Mouse (Mus musculus) MEL (cell line): ENCODE results near the gene Zfp821. TPM values are rescaled to one million over a fixed set of nuclear protein-coding genes. Genes with fewer than 3 reads are reported as not detected.
A peak's percentile ranks its signal among the peaks of the same experiment; 100 is the strongest.

Experiments
- DNase-seq: peaks from one replicate; pipeline ENCODE4 v3.0.0; 2011; ENCODE audit warnings: low read depth, low spot score
- H3K27ac ChIP-seq: 2 replicates; pipeline ENCODE4 v1.5.1; 2012; ENCODE audit warnings: low read depth, mild to moderate bottlenecking, control low read depth, low read length, moderate library complexity; ENCODE audit not compliant: control insufficient read depth
- H3K27me3 ChIP-seq, 2 experiments: fragments of 150-350 bp in 1 of 2; sonication (generic) in 1 of 2; 2 replicates each; pipeline ENCODE4 v1.6.1; 2012; ENCODE audit warnings: low read length in 2 of 2, mild to moderate bottlenecking in 2 of 2, improper control_type of control experiment in 1 of 2, moderate library complexity in 1 of 2; ENCODE audit not compliant: insufficient read depth in 2 of 2, control insufficient read depth in 1 of 2
- H3K36me3 ChIP-seq, 2 experiments: 2 replicates each; pipeline ENCODE4 v1.6.1; 2012 to 2014; ENCODE audit warnings: low read length in 2 of 2, improper control_type of control experiment in 1 of 2, inconsistent platforms in 1 of 2, mild to moderate bottlenecking in 1 of 2; ENCODE audit not compliant: insufficient read depth in 2 of 2, control insufficient read depth in 1 of 2
- H3K4me1 ChIP-seq, 2 experiments: fragments of 150-350 bp in 1 of 2; sonication (generic) in 1 of 2; 2 replicates each; pipeline ENCODE4 v1.6.1; 2012; ENCODE audit warnings: low read length in 2 of 2, improper control_type of control experiment in 1 of 2, mild to moderate bottlenecking in 1 of 2; ENCODE audit not compliant: insufficient read depth in 2 of 2, control insufficient read depth in 1 of 2
- H3K4me3 ChIP-seq, 2 experiments: fragments of 150-350 bp in 1 of 2; sonication (generic) in 1 of 2; 2 replicates each; pipeline ENCODE4 v1.5.1; 2012; ENCODE audit warnings: low read depth in 2 of 2, low read length in 2 of 2, mild to moderate bottlenecking in 2 of 2, moderate library complexity in 2 of 2, control low read depth in 1 of 2, improper control_type of control experiment in 1 of 2; ENCODE audit not compliant: control insufficient read depth in 1 of 2, insufficient read depth in 1 of 2
- H3K79me2 ChIP-seq: 2 replicates; pipeline ENCODE4 v1.6.1; 2012; ENCODE audit warnings: mild to moderate bottlenecking, low read length, moderate library complexity; ENCODE audit not compliant: control insufficient read depth, poor library complexity, insufficient read depth
- H3K9ac ChIP-seq: 2 replicates; pipeline ENCODE4 v1.6.1; 2012; ENCODE audit warnings: low read depth, mild to moderate bottlenecking, control low read depth, low read length, moderate library complexity; ENCODE audit not compliant: control insufficient read depth, poor library complexity, severe bottlenecking
- H3K9me3 ChIP-seq: fragments of 150-350 bp; sonication (generic); replicated peaks from 2 replicates; pipeline ENCODE4 v1.6.1; 2012; ENCODE audit warnings: mild to moderate bottlenecking, low read length, improper control_type of control experiment, moderate library complexity; ENCODE audit not compliant: insufficient read depth
- BHLHE40 ChIP-seq: IDR thresholded peaks from 2 replicates; pipeline ENCODE4 v1.6.1; 2012; ENCODE audit warnings: low read depth, mild to moderate bottlenecking, inconsistent platforms, low read length, improper control_type of control experiment, borderline replicate concordance
- CHD1 ChIP-seq: IDR thresholded peaks from 2 replicates; pipeline ENCODE4 v1.6.1; 2012; ENCODE audit warnings: low read depth, mild to moderate bottlenecking, inconsistent platforms, low read length, improper control_type of control experiment
- CTCF ChIP-seq, 3 experiments: IDR thresholded peaks in 2 of 3; conservative IDR thresholded peaks in 1 of 3; 2 replicates each; pipeline ENCODE4 v1.5.1; 2011 to 2012; ENCODE audit warnings: low read length in 3 of 3, low read depth in 2 of 3, mild to moderate bottlenecking in 2 of 3, improper control_type of control experiment in 1 of 3, inconsistent platforms in 1 of 3, mixed read lengths in 1 of 3, moderate library complexity in 1 of 3; ENCODE audit not compliant: control insufficient read depth in 1 of 3, insufficient read depth in 1 of 3, poor library complexity in 1 of 3, severe bottlenecking in 1 of 3
- E2F4 ChIP-seq: IDR thresholded peaks from 2 replicates; pipeline ENCODE4 v1.6.1; 2011; ENCODE audit warnings: low read depth, low read length, improper control_type of control experiment, borderline replicate concordance
- ELF1 ChIP-seq: IDR thresholded peaks from 2 replicates; pipeline ENCODE4 v1.6.1; 2014; ENCODE audit warnings: low read depth, mild to moderate bottlenecking, inconsistent platforms, low read length, improper control_type of control experiment, moderate library complexity
- EP300 ChIP-seq, 2 experiments: IDR thresholded peaks; 2 replicates each; pipeline ENCODE4 v1.6.1; 2011; ENCODE audit warnings: improper control_type of control experiment in 2 of 2, low read length in 2 of 2, low read depth in 1 of 2, mild to moderate bottlenecking in 1 of 2
- ETS1 ChIP-seq: IDR thresholded peaks from 2 replicates; pipeline ENCODE4 v1.6.1; 2012; ENCODE audit warnings: low read depth, mild to moderate bottlenecking, inconsistent platforms, low read length, improper control_type of control experiment, moderate library complexity
- GABPA ChIP-seq: IDR thresholded peaks from 2 replicates; pipeline ENCODE4 v1.6.1; 2012; ENCODE audit warnings: low read depth, mild to moderate bottlenecking, inconsistent platforms, low read length, improper control_type of control experiment, moderate library complexity
- HCFC1 ChIP-seq: IDR thresholded peaks from 2 replicates; pipeline ENCODE4 v1.6.1; 2012; ENCODE audit warnings: low read depth, mild to moderate bottlenecking, inconsistent platforms, low read length, improper control_type of control experiment, moderate library complexity
- JUND ChIP-seq: IDR thresholded peaks from 2 replicates; pipeline ENCODE4 v1.6.1; 2011; ENCODE audit warnings: low read depth, mild to moderate bottlenecking, improper control_type of control experiment, low read length
- KAT2A ChIP-seq: conservative IDR thresholded peaks from 2 replicates; pipeline ENCODE4 v1.6.1; 2012; ENCODE audit warnings: low read depth, low read length, improper control_type of control experiment, inconsistent platforms
- MAX ChIP-seq: IDR thresholded peaks from 2 replicates; pipeline ENCODE4 v1.6.1; 2011; ENCODE audit warnings: low read length, improper control_type of control experiment
- MEF2A ChIP-seq: IDR thresholded peaks from 2 replicates; pipeline ENCODE4 v1.6.1; 2014; ENCODE audit warnings: low read depth, mild to moderate bottlenecking, inconsistent platforms, low read length, improper control_type of control experiment; ENCODE audit not compliant: poor library complexity, insufficient replicate concordance, severe bottlenecking; ENCODE audit errors: extremely low read depth
- MXI1 ChIP-seq: IDR thresholded peaks from 2 replicates; pipeline ENCODE4 v1.6.1; 2011; ENCODE audit warnings: mild to moderate bottlenecking, low read depth, low read length, improper control_type of control experiment
- MYC ChIP-seq: IDR thresholded peaks from 2 replicates; pipeline ENCODE4 v1.6.1; 2011; ENCODE audit warnings: low read depth, mild to moderate bottlenecking, low read length, improper control_type of control experiment, moderate library complexity
- NELFE ChIP-seq: IDR thresholded peaks from 2 replicates; pipeline ENCODE4 v1.6.1; 2011; ENCODE audit warnings: low read depth, low read length, improper control_type of control experiment
- NRF1 ChIP-seq: IDR thresholded peaks from 2 replicates; pipeline ENCODE4 v1.6.1; 2014; ENCODE audit warnings: low read depth, mild to moderate bottlenecking, inconsistent platforms, low read length, improper control_type of control experiment, moderate library complexity; ENCODE audit not compliant: poor library complexity, insufficient read depth, severe bottlenecking
- POLR2A ChIP-seq, 2 experiments: IDR thresholded peaks; 2 replicates each; pipeline ENCODE4 v1.6.1; 2011 to 2012; ENCODE audit warnings: low read length in 2 of 2, mild to moderate bottlenecking in 2 of 2, control low read depth in 1 of 2, improper control_type of control experiment in 1 of 2, low read depth in 1 of 2, moderate library complexity in 1 of 2; ENCODE audit not compliant: control insufficient read depth in 1 of 2, insufficient read depth in 1 of 2, poor library complexity in 1 of 2
- POLR2AphosphoS2 ChIP-seq: IDR thresholded peaks from 2 replicates; pipeline ENCODE4 v1.6.1; 2011; ENCODE audit warnings: low read length, improper control_type of control experiment
- POLR2AphosphoS5 ChIP-seq: IDR thresholded peaks from 2 replicates; pipeline ENCODE4 v1.6.1; 2012; ENCODE audit warnings: low read depth, borderline replicate concordance, mild to moderate bottlenecking, inconsistent platforms, low read length, moderate library complexity, mixed read lengths
- RAD21 ChIP-seq: IDR thresholded peaks from 2 replicates; pipeline ENCODE4 v1.6.1; 2011; ENCODE audit warnings: mild to moderate bottlenecking, low read depth, low read length, improper control_type of control experiment
- RCOR1 ChIP-seq: IDR thresholded peaks from 2 replicates; pipeline ENCODE4 v1.6.1; 2012; ENCODE audit warnings: low read depth, mild to moderate bottlenecking, inconsistent platforms, low read length, improper control_type of control experiment
- SIN3A ChIP-seq: IDR thresholded peaks from 2 replicates; pipeline ENCODE4 v1.6.1; 2012; ENCODE audit warnings: low read length, improper control_type of control experiment, inconsistent platforms
- SMC3 ChIP-seq: IDR thresholded peaks from 2 replicates; pipeline ENCODE4 v1.6.1; 2011; ENCODE audit warnings: low read depth, low read length, improper control_type of control experiment
- TAL1 ChIP-seq: IDR thresholded peaks from 2 replicates; pipeline ENCODE4 v1.6.1; 2012; ENCODE audit warnings: mild to moderate bottlenecking, inconsistent platforms, low read length, moderate library complexity, mixed read lengths
- TBP ChIP-seq: IDR thresholded peaks from 2 replicates; pipeline ENCODE4 v1.8.0; 2011; ENCODE audit warnings: low read depth, low read length, improper control_type of control experiment
- USF2 ChIP-seq, 2 experiments: IDR thresholded peaks; 2 replicates each; pipeline ENCODE4 v1.6.1; 2011 to 2012; ENCODE audit warnings: improper control_type of control experiment in 2 of 2, low read length in 2 of 2, borderline replicate concordance in 1 of 2, inconsistent platforms in 1 of 2, low read depth in 1 of 2, mild to moderate bottlenecking in 1 of 2; ENCODE audit not compliant: insufficient read depth in 1 of 2
- ZNF384 ChIP-seq: IDR thresholded peaks from 2 replicates; pipeline ENCODE4 v1.6.1; 2012; ENCODE audit warnings: low read depth, mild to moderate bottlenecking, inconsistent platforms, low read length, improper control_type of control experiment
- polyA plus RNA-seq, 2 experiments: library from polyadenylated mRNA; stranded (reverse) in 1 of 2; unstranded in 1 of 2; fragments of >175 nt in 1 of 2; fragments of >200 nt in 1 of 2; gene quantifications; 2 replicates each; pipeline versions ENCODE4 v1.2.1 to v1.2.4; 2012; ENCODE audit warnings: low replicate concordance in 2 of 2, low read depth in 1 of 2; ENCODE audit not compliant: insufficient read length in 2 of 2, insufficient read depth in 1 of 2, missing spikeins in 1 of 2
- total RNA-seq: library from RNA; depleted of rRNA; stranded (reverse); fragments of 300-350 nt; gene quantifications from 2 replicates; pipeline ENCODE4 v1.2.3, GENCODE M21; 2012

Gene Zfp821
- total and polyA plus RNA-seq, 3 experiments = 5.2 to 10.1 TPM; not detected in 1

DNA sequence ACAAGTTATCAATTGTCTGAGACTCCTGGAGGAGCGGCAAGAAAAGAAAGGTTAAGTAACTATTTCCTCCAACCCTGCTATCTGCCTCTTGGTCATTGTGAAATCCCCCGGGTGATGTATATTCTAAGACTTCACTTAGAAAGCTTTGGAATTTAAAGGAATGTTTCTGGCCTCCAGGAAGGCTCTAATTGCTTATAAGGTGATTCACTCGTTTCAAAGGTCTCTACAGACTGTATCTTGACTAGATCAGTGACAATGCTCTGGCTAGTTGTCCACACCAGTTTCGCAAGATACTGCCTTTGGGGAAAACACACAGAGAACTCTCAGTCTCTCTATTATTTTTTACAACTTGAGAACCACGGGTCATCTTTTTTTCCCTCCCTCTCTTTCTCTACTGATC is 44.9 kb downstream of the Zfp821 start:
- Histone ChIP-seq H3K9me3 (no peaks in the 10 kb centered on the region), H3K79me2 (no peaks in the 10 kb centered on the region), H3K4me1 (peaks cover 0 to 7% of the 10 kb centered on the region in 2 experiments; a peak in 2 of 4 replicates), H3K36me3 (peaks cover 0 to 6% of the 10 kb centered on the region in 2 experiments; a peak in 2 of 4 replicates), H3K27me3 (no peaks in the 10 kb centered on the region), H3K4me3 (peak overlapping the region; percentile 20 to 21; a peak in 2 of 4 replicates), H3K27ac (peak overlapping the region; percentile 61; the same call in 1 of the 2 replicates), H3K9ac (no peak overlapping the region)
- no peak for TF ChIP-seq NRF1
- no peak for TF ChIP-seq BHLHE40
- no peak for TF ChIP-seq JUND
- TF ChIP-seq SIN3A = no peak
- no peak for TF ChIP-seq E2F4
- no peak for TF ChIP-seq HCFC1
- DNase-seq = no peak

- Histone ChIP-seq H3K4me1 (peaks cover 0 to 7% of the 10 kb centered on the region in 2 experiments; a peak in 2 of 4 replicates), H3K79me2 (no peaks in the 10 kb centered on the region), H3K4me3 (peak overlapping the region; percentile 14 to 20; a peak in 2 of 4 replicates), H3K9ac (no peak overlapping the region), H3K27ac (0 out of 2 replicates have a peak overlapping the region, but pooled peaks have one; percentile 61), H3K9me3 (no peaks in the 10 kb centered on the region), H3K27me3 (no peaks in the 10 kb centered on the region), H3K36me3 (peaks cover 0 to 6% of the 10 kb centered on the region in 2 experiments; a peak in 2 of 4 replicates)
- peak; percentile 49; the same call in 1 of the 2 replicates for TF ChIP-seq ETS1
- TF ChIP-seq USF2 (IDR thresholded peaks at IDR 0.05; ENCODE audit: borderline replicate concordance in 1 of 2, insufficient read depth in 1 of 2, low read depth in 1 of 2, low read length in 2 of 2) = no peak
- TF ChIP-seq SIN3A = 0 out of 2 replicates have a peak, but pooled peaks have one; percentile 56
- TF ChIP-seq MXI1 = peak; percentile 26; the same call in 1 of the 2 replicates
- TF ChIP-seq ELF1 = no peak
- TF ChIP-seq TBP = peak; percentile 45; the same call in 1 of the 2 replicates
- no peak for TF ChIP-seq POLR2AphosphoS5
- peak; percentile 36 to 76 for TF ChIP-seq EP300 (IDR thresholded peaks at IDR 0.05; ENCODE audit: low read depth in 1 of 2, low read length in 2 of 2)
- TF ChIP-seq TAL1 = peak; percentile 8; the same call in 1 of the 2 replicates
- no peak for TF ChIP-seq KAT2A
- 0 out of 2 replicates have a peak, but pooled peaks have one; percentile 42 for TF ChIP-seq RCOR1
- no peak for TF ChIP-seq POLR2AphosphoS2
- TF ChIP-seq MYC = 0 out of 2 replicates have a peak, but pooled peaks have one; percentile 57
- TF ChIP-seq CHD1 = no peak
- TF ChIP-seq CTCF (IDR thresholded peaks at IDR 0.05 in 2 of 3, conservative IDR thresholded peaks at IDR 0.05 in 1 of 3; ENCODE audit: control insufficient read depth in 1 of 3, insufficient read depth in 1 of 3, low read depth in 2 of 3, low read length in 3 of 3, poor library complexity in 1 of 3, severe bottlenecking in 1 of 3) = peak; percentile 27 to 33 (median 29); a peak in 4 of 6 replicates
- no peak for TF ChIP-seq ZNF384
- no peak for TF ChIP-seq HCFC1
- TF ChIP-seq SMC3 = no peak
- no peak for TF ChIP-seq BHLHE40
- no peak for TF ChIP-seq GABPA
- TF ChIP-seq NELFE = no peak
- no peak for TF ChIP-seq POLR2A (IDR thresholded peaks at IDR 0.05; ENCODE audit: control insufficient read depth in 1 of 2, insufficient read depth in 1 of 2, low read depth in 1 of 2, low read length in 2 of 2, poor library complexity in 1 of 2)
- TF ChIP-seq RAD21 = peak; percentile 1; the same call in 1 of the 2 replicates
- TF ChIP-seq MAX = 0 out of 2 replicates have a peak, but pooled peaks have one; percentile 21
- no peak for TF ChIP-seq MEF2A
- DNase-seq = peak; percentile 96
Observed at GRCm38 (mm10) chr8:109750699-109751098, 45.4 kb downstream of the Zfp821 start.
